Mouse (Mus musculus): ENCODE measurements around the gene Kdm4b.

Kdm4b gene

DNA sequence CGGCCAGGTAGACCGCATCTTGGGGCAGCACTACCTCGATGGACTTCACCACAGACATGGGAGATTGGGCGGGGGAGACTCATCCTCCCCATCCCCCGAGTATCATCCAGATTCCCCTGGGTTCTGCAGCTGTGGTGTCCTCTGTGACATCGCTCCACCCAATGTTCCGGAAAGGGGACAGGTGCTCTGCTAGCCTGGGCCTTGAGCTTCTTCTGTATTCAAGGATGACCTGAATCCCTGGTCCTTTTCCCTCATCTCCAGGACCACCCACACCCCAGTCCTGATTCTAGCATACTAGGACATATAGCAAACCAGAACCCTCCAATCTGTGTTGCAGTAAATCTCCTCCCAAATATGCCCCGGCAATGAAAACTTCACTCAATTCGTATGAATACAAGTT lies 25.7 kb upstream of the Kdm4b start, which contains the start of gene Arrdc5:
Arrdc5 (minus strand) TSS at position 101 of the 400 bp plus-strand sequence.
- DNase-seq (ENCODE audit: low spot score) = no peak

DNA sequence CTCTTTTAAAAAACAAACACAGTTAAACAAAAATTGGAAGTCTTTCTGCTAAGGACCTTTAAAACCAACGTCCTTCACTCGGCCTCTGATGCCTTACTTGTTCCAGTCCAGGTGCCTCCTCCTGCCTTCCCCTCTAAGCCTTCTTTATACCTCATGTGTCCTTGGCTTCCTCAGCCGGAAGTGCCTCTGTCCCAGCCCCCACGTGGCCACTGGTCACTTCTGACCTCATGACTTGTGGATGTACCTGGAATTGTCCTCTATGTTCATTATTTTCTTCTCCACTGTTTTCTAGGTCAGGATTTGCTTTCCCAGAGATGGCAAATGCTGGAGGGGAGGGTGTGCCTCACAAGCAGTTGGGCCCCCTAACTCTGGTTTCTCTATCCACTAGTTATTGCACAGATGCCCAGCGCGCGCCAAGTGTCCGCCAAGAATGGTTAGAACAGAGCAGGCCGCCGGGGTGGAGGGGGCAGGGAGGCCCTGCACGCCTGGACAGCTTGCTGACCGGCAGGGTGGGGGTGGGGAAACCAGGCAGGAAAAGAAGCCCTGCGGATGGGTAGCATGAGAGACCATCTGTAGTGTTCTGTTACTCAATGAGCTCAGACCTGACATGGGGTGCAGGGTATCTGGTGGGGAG lies 23.4 kb upstream of the Kdm4b start:
- peak; percentile 72 for DNase-seq (ENCODE audit: low spot score)

- DNase-seq (ENCODE audit: low spot score) = peak; percentile 86
Observed at GRCm38 (mm10) chr17:56303160-56303846, 22.6 kb upstream of the Kdm4b start, which contains the start of gene Uhrf1. Gene Uhrf1 (plus strand): TSS chr17:56303321.

DNA sequence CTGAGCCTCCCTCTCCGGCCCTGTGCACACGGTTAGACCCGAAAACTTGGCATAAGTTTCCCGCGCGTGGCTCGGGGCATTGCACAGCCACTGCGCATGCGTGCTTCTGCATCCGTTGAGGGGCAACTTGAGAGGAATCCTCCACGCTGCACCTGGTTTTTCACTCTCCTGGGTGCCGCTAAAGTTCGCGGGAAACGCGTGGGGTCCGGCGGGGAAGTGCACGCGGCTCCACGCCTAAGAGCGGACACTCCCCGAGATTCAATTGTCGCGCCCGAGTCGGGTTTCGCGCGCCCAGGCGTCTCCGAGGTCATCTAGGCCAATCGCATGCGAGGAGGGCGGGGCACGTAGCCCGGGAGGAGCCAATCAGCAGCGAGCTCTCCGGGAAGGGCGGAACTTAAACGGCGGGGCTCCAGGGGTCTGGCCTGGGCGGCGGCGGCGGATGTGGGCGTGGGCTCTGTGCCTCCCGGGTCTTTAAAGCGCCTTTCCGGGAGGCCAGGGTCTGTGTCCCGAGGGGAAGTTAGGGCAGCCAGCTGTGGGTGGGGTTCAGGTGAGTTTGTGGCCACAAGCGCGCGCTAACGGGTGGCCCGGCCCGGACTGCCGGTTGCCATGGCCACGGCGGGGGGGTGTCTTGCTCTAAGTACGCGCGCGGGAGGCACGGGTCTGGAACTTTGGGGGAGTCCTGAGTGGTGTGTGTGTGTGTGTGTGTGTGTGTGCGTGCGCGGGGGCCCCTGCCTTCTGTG lies 21.8 kb upstream of the Kdm4b start:
- peak; percentile 98 for DNase-seq (ENCODE audit: low spot score)

GRCm38 (mm10) chr17:56304718-56305117 lies 21.1 kb upstream of the Kdm4b start:
- DNase-seq (ENCODE audit: low spot score) = no peak

DNA sequence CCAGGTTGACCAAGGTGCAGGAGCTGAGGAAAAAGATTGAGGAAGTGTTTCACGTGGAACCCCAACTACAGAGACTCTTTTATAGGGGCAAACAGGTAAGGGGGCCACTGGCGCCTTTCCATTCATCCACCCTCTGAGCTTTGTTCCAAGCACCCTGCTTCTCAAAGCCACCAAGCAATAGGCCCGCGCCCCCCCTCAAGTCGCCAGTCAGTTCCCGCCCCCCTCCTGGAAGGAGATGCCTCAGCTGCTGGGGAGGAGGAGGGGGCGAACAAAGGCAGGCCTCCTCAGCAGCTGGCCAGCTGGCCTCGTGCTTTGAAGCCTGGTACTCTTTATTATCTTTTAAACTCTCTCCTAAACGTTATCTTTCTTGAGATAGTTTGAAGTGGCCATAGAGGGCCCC lies 20.7 kb upstream of the Kdm4b start:
- DNase-seq (ENCODE audit: low spot score) = no peak

- DNase-seq (ENCODE audit: low spot score) = no peak
Observed at GRCm38 (mm10) chr17:56305826-56306225, 20.0 kb upstream of the Kdm4b start.

DNA sequence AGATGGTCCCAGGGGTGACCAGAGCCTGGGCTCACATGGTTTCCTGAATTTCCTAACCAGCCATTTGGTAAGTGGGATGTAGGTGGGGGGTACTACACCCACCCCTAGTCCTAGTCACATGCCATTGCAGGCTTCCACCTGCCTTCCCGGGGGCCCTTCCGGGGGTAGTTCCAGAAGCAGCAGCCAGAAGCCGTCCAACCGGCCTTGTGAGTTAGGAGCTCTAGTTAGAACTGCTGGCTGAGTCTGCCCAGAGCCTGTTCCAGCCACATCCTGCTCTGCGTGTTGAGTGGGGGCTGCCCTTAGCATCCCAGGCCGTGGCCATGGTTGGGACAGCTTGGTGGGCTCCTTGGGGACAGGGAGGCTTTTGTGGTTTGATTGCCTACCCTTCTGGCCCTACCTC lies 17.8 kb upstream of the Kdm4b start:
- no peak for DNase-seq (ENCODE audit: low spot score)

GRCm38 (mm10) chr17:56309191-56309945 lies 16.5 kb upstream of the Kdm4b start:
- no peak for DNase-seq (ENCODE audit: low spot score)

DNA sequence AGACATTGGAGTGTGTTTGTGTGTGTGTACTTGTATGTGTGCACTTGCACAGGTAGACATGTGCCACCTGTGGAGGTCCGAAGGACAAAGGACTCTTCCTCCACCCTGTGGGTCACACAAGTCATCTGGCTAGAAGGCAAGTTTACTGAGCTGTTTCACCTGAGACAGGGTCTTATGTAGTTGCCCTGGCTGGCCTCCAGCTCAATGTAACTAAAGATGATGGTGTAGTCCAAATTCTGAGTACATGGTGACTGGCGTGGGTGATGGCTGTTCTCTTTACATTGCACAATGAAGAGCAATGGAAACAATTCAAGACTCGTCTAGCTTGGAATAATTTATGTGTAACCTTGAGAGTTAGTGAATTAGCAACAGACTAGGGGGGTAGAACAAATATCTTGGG lies 1.4 kb upstream of the Kdm4b start:
- no peak for DNase-seq (ENCODE audit: low spot score)

DNA sequence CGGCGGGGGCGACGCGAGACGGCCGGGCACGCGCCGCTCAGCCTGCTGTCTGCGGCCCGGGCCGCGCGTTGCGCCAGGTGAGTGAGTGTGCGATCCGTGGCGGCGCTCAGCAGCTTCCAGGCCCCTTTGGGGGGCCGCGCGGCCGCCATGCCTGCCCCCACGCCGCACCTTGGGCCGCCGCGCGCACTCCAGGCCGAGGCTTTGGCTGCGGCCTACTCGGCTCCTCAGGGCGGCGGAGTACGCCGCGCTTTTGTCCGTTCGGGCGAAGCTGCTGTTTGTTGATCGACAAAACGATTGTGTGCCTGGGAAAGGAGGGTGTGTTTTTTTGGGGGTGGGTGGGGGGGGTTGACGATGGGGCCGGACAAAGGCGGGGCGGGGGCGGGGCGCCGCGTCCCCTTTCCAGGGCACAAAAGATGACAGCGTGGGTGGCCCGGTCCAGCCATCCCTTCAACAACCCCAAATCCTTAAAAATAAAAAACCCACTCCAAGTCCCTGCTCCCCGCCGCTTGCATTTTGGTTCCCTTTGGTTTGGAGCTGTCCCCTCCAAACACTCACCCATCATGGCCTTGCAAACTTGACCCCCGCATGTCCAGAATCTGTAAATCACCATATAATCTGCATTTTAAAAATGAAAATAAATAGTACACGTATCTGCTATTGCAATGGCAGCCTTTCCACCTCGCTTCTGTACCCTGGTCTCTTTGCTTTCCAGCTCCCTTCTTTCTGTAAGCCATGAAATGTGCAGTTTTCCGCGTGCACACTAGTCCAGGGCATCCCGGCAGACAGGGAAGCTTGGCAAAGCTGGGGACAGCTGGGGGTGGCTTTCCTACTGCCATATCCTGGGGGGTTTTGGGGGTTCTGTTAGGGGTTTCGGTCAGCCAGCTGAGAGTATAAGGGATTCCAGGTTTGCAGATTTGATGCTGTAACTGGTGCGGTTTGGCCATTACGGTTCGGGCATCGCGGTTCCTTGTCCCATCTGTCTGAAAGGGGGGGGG lies 588 bp downstream of the Kdm4b start:
- no peak for DNase-seq (ENCODE audit: low spot score)

DNA sequence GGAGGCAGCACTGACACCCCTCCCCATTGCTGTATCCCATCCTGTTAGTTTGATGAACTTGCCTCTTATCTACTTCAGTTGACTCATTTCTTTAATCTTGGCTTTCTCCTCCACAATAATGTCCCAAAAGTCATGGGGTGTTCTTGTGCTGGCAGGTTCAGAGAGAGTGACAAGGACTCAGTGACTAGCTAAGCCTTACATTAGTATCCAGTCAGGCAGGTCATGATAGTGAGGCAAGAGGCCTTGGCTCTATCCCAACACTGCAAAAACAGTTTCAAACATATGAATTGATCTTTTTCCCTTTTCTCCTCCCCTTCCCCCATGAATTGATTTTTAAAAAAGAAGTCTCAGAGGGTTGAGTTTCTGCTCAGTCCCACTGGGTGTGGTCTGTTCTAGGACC lies 3.4 kb downstream of the Kdm4b start:
- no peak for DNase-seq (ENCODE audit: low spot score)

- no peak for DNase-seq (ENCODE audit: low spot score)
Observed at GRCm38 (mm10) chr17:56330345-56330744, 4.5 kb downstream of the Kdm4b start.

- peak; percentile 62 for DNase-seq (ENCODE audit: low spot score)
Observed at GRCm38 (mm10) chr17:56331256-56331655, 5.4 kb downstream of the Kdm4b start.

- no peak for DNase-seq (ENCODE audit: low spot score)
Observed at GRCm38 (mm10) chr17:56332987-56333386, 7.1 kb downstream of the Kdm4b start.

GRCm38 (mm10) chr17:56337190-56337589 lies 11.3 kb downstream of the Kdm4b start:
- no peak for DNase-seq (ENCODE audit: low spot score)

- no peak for DNase-seq (ENCODE audit: low spot score)
Observed at GRCm38 (mm10) chr17:56337791-56338190, 11.9 kb downstream of the Kdm4b start.

GRCm38 (mm10) chr17:56338909-56339308 lies 13.0 kb downstream of the Kdm4b start:
- peak; percentile 68 for DNase-seq (ENCODE audit: low spot score)

DNA sequence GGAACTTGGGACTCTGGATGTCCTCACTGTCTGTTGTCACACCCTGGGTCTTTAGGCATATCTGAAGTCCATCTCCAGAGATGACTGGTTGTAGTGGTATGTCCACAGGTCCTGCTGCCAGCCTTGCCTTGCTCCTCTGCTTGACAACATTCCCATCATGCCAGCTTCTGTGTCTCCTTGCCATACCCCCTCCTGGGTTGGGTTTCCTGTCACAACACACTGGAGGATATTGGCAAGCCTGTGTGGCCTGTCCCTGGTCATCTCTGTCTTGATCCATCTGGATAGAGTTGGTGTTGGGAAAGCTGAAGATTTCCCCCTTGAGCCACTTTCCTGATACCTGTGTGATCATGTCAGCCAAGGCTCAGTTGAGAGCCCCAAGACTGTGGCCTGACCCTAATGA lies 14.9 kb downstream of the Kdm4b start:
- DNase-seq (ENCODE audit: low spot score) = no peak

DNA sequence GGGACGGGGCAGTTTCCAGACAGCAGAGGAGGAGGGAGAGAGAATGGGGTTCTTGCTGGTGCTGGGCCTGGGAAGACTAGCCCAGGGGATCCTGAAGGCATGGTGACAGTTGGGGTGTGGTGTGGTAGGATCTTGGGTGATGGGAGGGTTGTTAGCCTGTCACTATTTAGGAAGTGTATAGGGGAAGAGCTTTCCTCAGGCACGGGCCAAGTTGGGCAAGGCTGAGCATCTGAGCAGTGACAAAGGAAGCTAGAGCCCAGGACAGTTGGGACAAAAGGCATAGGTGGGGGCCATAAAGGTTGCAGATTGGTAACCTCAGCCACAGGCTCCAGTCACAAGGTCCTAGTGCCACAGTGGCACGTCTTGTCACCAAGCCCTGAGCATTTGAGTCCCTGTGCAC lies 17.6 kb downstream of the Kdm4b start:
- DNase-seq (ENCODE audit: low spot score) = no peak

- no peak for DNase-seq (ENCODE audit: low spot score)
Observed at GRCm38 (mm10) chr17:56345364-56345763, 19.5 kb downstream of the Kdm4b start.
